Mouse (Mus musculus) kidney, adult 18-20 months (tissue): ENCODE data around the gene Myom1.
A peak's percentile ranks its signal among the peaks of the same experiment; 100 is the strongest.
"Not testable (repeated sequence)": the region's sequence is repeated elsewhere in the genome, so short reads cannot be mapped to it uniquely, and the experiment has no call there.

Experiments used
- DNase-seq: peaks from one replicate; pipeline ENCODE4 v3.0.0; 2021

Myom1 gene

GRCm38 (mm10) chr17:71002081-71002743, at the start of gene Myom1:
Gene Myom1, plus strand, starts transcription at chr17:71002633.
- DNase-seq: peak; percentile 99

- DNase-seq: peak; percentile 96
Observed at GRCm38 (mm10) chr17:70963546-70963945, 38.9 kb upstream of the Myom1 start.

GRCm38 (mm10) chr17:70965281-70965680, 37.2 kb upstream of the Myom1 start:
- DNase-seq: no peak

- no peak for DNase-seq
Observed at GRCm38 (mm10) chr17:70966126-70966525, 36.3 kb upstream of the Myom1 start.

- DNase-seq: no peak
Observed at GRCm38 (mm10) chr17:70967191-70967590, 35.2 kb upstream of the Myom1 start.

GRCm38 (mm10) chr17:70967646-70968045, 34.8 kb upstream of the Myom1 start:
- no peak for DNase-seq

GRCm38 (mm10) chr17:70968606-70969191, 33.7 kb upstream of the Myom1 start:
- no peak for DNase-seq

- no peak for DNase-seq
Observed at GRCm38 (mm10) chr17:70971206-70971605, 31.2 kb upstream of the Myom1 start.

- DNase-seq: no peak
Observed at GRCm38 (mm10) chr17:70973398-70973797, 29.0 kb upstream of the Myom1 start.

- DNase-seq: not testable (repeated sequence)
Observed at GRCm38 (mm10) chr17:70974065-70974464, 28.4 kb upstream of the Myom1 start.

- DNase-seq: peak; percentile 4
Observed at GRCm38 (mm10) chr17:70977799-70978198, 24.6 kb upstream of the Myom1 start.

- no peak for DNase-seq
Observed at GRCm38 (mm10) chr17:70979345-70980223, 22.8 kb upstream of the Myom1 start.

- DNase-seq: no peak
Observed at GRCm38 (mm10) chr17:70985501-70986354, 16.7 kb upstream of the Myom1 start.

- no peak for DNase-seq
Observed at GRCm38 (mm10) chr17:70986355-70986740, 16.1 kb upstream of the Myom1 start.

- no peak for DNase-seq
Observed at GRCm38 (mm10) chr17:70986831-70987660, 15.4 kb upstream of the Myom1 start.

GRCm38 (mm10) chr17:70988337-70988767, 14.1 kb upstream of the Myom1 start:
- DNase-seq: peak; percentile 54

- DNase-seq: no peak
Observed at GRCm38 (mm10) chr17:70989430-70989829, 13.0 kb upstream of the Myom1 start.

GRCm38 (mm10) chr17:70989991-70990390, 12.4 kb upstream of the Myom1 start:
- DNase-seq: no peak

- peak; percentile 90 for DNase-seq
Observed at GRCm38 (mm10) chr17:70990403-70991303, 11.8 kb upstream of the Myom1 start.
